Mouse (Mus musculus) liver, embryonic 15.5 days (tissue): ENCODE measurements around the gene Rcc1. TPM values are rescaled to one million over a fixed set of nuclear protein-coding genes. Genes with fewer than 3 reads are reported as not detected.
"Not testable (repeated sequence)": the region's sequence is repeated elsewhere in the genome, so short reads cannot be mapped to it uniquely, and the experiment has no call there.

Source experiments
- ATAC-seq: fragments of 200-750 bp; cut with Nextera tagmentation; 2 replicates; pipeline ENCODE4 v1.8.0; 2017; ENCODE audit warnings: moderate number of reproducible peaks, mild to moderate bottlenecking, moderate library complexity; ENCODE audit not compliant: insufficient read depth
- H3K27ac ChIP-seq: fragments of 300-500 bp; sonication (generic); replicated peaks from 2 replicates; pipeline ENCODE4 v1.5.1; 2015; ENCODE audit warnings: mild to moderate bottlenecking, inconsistent platforms
- H3K27me3 ChIP-seq: fragments of 300-500 bp; sonication (generic); 2 replicates; pipeline ENCODE4 v1.6.1; 2015; ENCODE audit warnings: mild to moderate bottlenecking, inconsistent platforms
- H3K36me3 ChIP-seq: fragments of 300-500 bp; sonication (generic); replicated peaks from 2 replicates; pipeline ENCODE4 v1.6.1; 2015; ENCODE audit warnings: moderate library complexity, mild to moderate bottlenecking, inconsistent platforms
- H3K4me1 ChIP-seq: fragments of 300-500 bp; sonication (generic); replicated peaks from 2 replicates; pipeline ENCODE4 v1.6.1; 2015; ENCODE audit warnings: inconsistent platforms
- H3K4me2 ChIP-seq: fragments of 300-500 bp; sonication (generic); 2 replicates; pipeline ENCODE4 v1.6.1; 2015; ENCODE audit warnings: moderate library complexity, mild to moderate bottlenecking, inconsistent platforms
- H3K4me3 ChIP-seq: fragments of 300-500 bp; sonication (generic); replicated peaks from 2 replicates; pipeline ENCODE4 v1.5.1; 2015; ENCODE audit warnings: mild to moderate bottlenecking, inconsistent platforms
- H3K9ac ChIP-seq: fragments of 300-500 bp; sonication (generic); 2 replicates; pipeline ENCODE4 v1.6.1; 2015; ENCODE audit warnings: moderate library complexity, mild to moderate bottlenecking, inconsistent platforms
- H3K9me3 ChIP-seq: fragments of 300-500 bp; sonication (generic); replicated peaks from 2 replicates; pipeline ENCODE4 v1.6.1; 2016; ENCODE audit warnings: inconsistent platforms
- WGBS: fragments of 180-500 bp; shearing (Covaris S2); methylation state at CpG from one replicate; pipeline ENCODE4 v1.1.7; 2015; ENCODE audit warnings: mixed read lengths; ENCODE audit not compliant: insufficient replicate concordance; 5-methylcytosine and 5-hydroxymethylcytosine counted together
- polyA plus RNA-seq: library from polyadenylated mRNA; unstranded; fragments of >200 nt; fragmentation: Nextera tagmentation; extraction: Ambion mirVana; gene quantifications from 2 replicates; pipeline ENCODE4 v1.2.1, GENCODE M21; 2015

The Rcc1 gene
- polyA plus RNA-seq, 1 experiment from 2014 or later = 48.0 TPM

GRCm38 (mm10) chr4:132315711-132316110 lies 37.7 kb downstream of the Rcc1 start:
- H3K4me2 ChIP-seq = no peak overlapping the region
- H3K27ac ChIP-seq = no peak overlapping the region
- H3K4me3 ChIP-seq = no peak overlapping the region
- no peaks in the 10 kb centered on the region for H3K9me3 ChIP-seq
- peaks cover 72% of the 10 kb centered on the region for H3K36me3 ChIP-seq
- H3K27me3 ChIP-seq = no peaks in the 10 kb centered on the region
- H3K4me1 ChIP-seq = peaks cover 3% of the 10 kb centered on the region
- no peak overlapping the region for H3K9ac ChIP-seq
- 80% methylated on average over 8 of the region's 8 CpGs for WGBS
- ATAC-seq = no peak

GRCm38 (mm10) chr4:132312627-132313026 lies 40.8 kb downstream of the Rcc1 start:
- Histone ChIP-seq H3K4me2 (no peak overlapping the region), H3K27ac (no peak overlapping the region), H3K4me1 (peaks cover 23% of the 10 kb centered on the region), H3K27me3 (no peaks in the 10 kb centered on the region), H3K36me3 (peaks cover 58% of the 10 kb centered on the region), H3K4me3 (no peak overlapping the region), H3K9me3 (no peaks in the 10 kb centered on the region), H3K9ac (no peak overlapping the region)
- WGBS = 69% methylated on average over 5 of the region's 5 CpGs
- no peak for ATAC-seq

- WGBS = 33% methylated on average over 3 of the region's 3 CpGs
- no peak for ATAC-seq
- Histone ChIP-seq H3K9ac (no peak overlapping the region), H3K9me3 (no peaks in the 10 kb centered on the region), H3K36me3 (peaks cover 55% of the 10 kb centered on the region), H3K4me3 (no peak overlapping the region), H3K4me1 (peaks cover 23% of the 10 kb centered on the region), H3K27me3 (no peaks in the 10 kb centered on the region), H3K4me2 (no peak overlapping the region), H3K27ac (0 out of 2 replicates have a peak overlapping the region, but pooled peaks have one; percentile 33)
These were observed 41.6 kb downstream of the Rcc1 start for GRCm38 (mm10) chr4:132311801-132312200.

GRCm38 (mm10) chr4:132311209-132311608 lies 42.2 kb downstream of the Rcc1 start:
- H3K9ac ChIP-seq = no peak overlapping the region

GRCm38 (mm10) chr4:132309849-132310472 lies 43.4 kb downstream of the Rcc1 start:
- 15% methylated on average over 10 of the region's 10 CpGs for WGBS
- ATAC-seq = peak; percentile 22; the same call in 1 of the 2 replicates
- Histone ChIP-seq H3K27me3 (no peaks in the 10 kb centered on the region), H3K9me3 (no peaks in the 10 kb centered on the region), H3K27ac (peak overlapping the region; percentile 84), H3K4me3 (peak overlapping the region; percentile 75), H3K4me1 (peaks cover 35% of the 10 kb centered on the region), H3K9ac (peak overlapping the region; percentile 77), H3K4me2 (peak overlapping the region; percentile 83), H3K36me3 (peaks cover 47% of the 10 kb centered on the region)

More at GRCm38 (mm10) chr4:132311209-132311608, 42.2 kb downstream of the Rcc1 start:
- WGBS = 26% methylated on average over 1 of the region's 1 CpGs
- H3K27me3 ChIP-seq = no peaks in the 10 kb centered on the region
- peaks cover 23% of the 10 kb centered on the region for H3K4me1 ChIP-seq
- ATAC-seq = no peak
- 0 out of 2 replicates have a peak overlapping the region, but pooled peaks have one; percentile 5 for H3K27ac ChIP-seq
- no peaks in the 10 kb centered on the region for H3K9me3 ChIP-seq
- H3K4me3 ChIP-seq = no peak overlapping the region
- H3K36me3 ChIP-seq = peaks cover 49% of the 10 kb centered on the region
- no peak overlapping the region for H3K4me2 ChIP-seq

GRCm38 (mm10) chr4:132309140-132309848 lies 44.1 kb downstream of the Rcc1 start:
- H3K27ac ChIP-seq = peak overlapping the region; percentile 84
- ATAC-seq = 0 out of 2 replicates have a peak, but pooled peaks have one; percentile 23
- peak overlapping the region; percentile 77 for H3K9ac ChIP-seq
- H3K4me1 ChIP-seq = peaks cover 36% of the 10 kb centered on the region
- H3K4me3 ChIP-seq = peak overlapping the region; percentile 75
- peak overlapping the region; percentile 83 for H3K4me2 ChIP-seq
- H3K36me3 ChIP-seq = peaks cover 44% of the 10 kb centered on the region
- H3K27me3 ChIP-seq = no peaks in the 10 kb centered on the region
- under 1% methylated on average over 15 of the region's 15 CpGs for WGBS
- no peaks in the 10 kb centered on the region for H3K9me3 ChIP-seq

- under 1% methylated on average over 41 of the region's 41 CpGs for WGBS
- Histone ChIP-seq H3K4me2 (peak overlapping the region; percentile 83), H3K9ac (peak overlapping the region; percentile 77), H3K4me3 (peak overlapping the region; percentile 75), H3K36me3 (peaks cover 37% of the 10 kb centered on the region), H3K9me3 (no peaks in the 10 kb centered on the region), H3K27ac (peak overlapping the region; percentile 84), H3K4me1 (peaks cover 36% of the 10 kb centered on the region), H3K27me3 (no peaks in the 10 kb centered on the region)
- peak; percentile 85 for ATAC-seq
These were observed 44.8 kb downstream of the Rcc1 start for GRCm38 (mm10) chr4:132308437-132309139.

GRCm38 (mm10) chr4:132306004-132306403 lies 47.4 kb downstream of the Rcc1 start:
- WGBS = 48% methylated on average over 6 of the region's 6 CpGs
- no peak for ATAC-seq
- peaks cover 50% of the 10 kb centered on the region for H3K4me1 ChIP-seq
- H3K4me3 ChIP-seq = no peak overlapping the region
- peaks cover 15% of the 10 kb centered on the region for H3K36me3 ChIP-seq
- H3K4me2 ChIP-seq = no peak overlapping the region
- H3K27me3 ChIP-seq = no peaks in the 10 kb centered on the region
- H3K9ac ChIP-seq = no peak overlapping the region
- no peaks in the 10 kb centered on the region for H3K9me3 ChIP-seq
- H3K27ac ChIP-seq = no peak overlapping the region

GRCm38 (mm10) chr4:132305276-132305675 lies 48.1 kb downstream of the Rcc1 start:
- no peak for ATAC-seq
- no peak overlapping the region for H3K9ac ChIP-seq
- 24% methylated on average over 8 of the region's 8 CpGs for WGBS
- H3K4me2 ChIP-seq = no peak overlapping the region
- H3K36me3 ChIP-seq = peaks cover 8% of the 10 kb centered on the region
- H3K4me3 ChIP-seq = no peak overlapping the region
- H3K4me1 ChIP-seq = peaks cover 44% of the 10 kb centered on the region
- no peaks in the 10 kb centered on the region for H3K27me3 ChIP-seq
- H3K27ac ChIP-seq = no peak overlapping the region
- H3K9me3 ChIP-seq = no peaks in the 10 kb centered on the region

GRCm38 (mm10) chr4:132303484-132303883 lies 49.9 kb downstream of the Rcc1 start:
- not testable (repeated sequence) for H3K27me3 ChIP-seq, ATAC-seq, H3K9me3 ChIP-seq, H3K36me3 ChIP-seq, H3K27ac ChIP-seq
- Histone ChIP-seq H3K4me3 (peak overlapping the region; percentile 62), H3K9ac (peak overlapping the region; percentile 61), H3K4me1 (peaks cover 32% of the 10 kb centered on the region), H3K4me2 (peak overlapping the region; percentile 88)
- 36% methylated on average over 6 of the region's 6 CpGs for WGBS

- WGBS = 2% methylated on average over 31 of the region's 31 CpGs
- H3K9ac ChIP-seq = peak within 1 kb of the TSS; percentile 61
- H3K9me3 ChIP-seq = no peaks in the 10 kb centered on the region
- peak within 1 kb of the TSS; percentile 88 for H3K4me2 ChIP-seq
- H3K27me3 ChIP-seq = no peaks in the 10 kb centered on the region
- H3K4me1 ChIP-seq = peaks cover 29% of the 10 kb centered on the region
- peak; percentile 69 for ATAC-seq
- H3K36me3 ChIP-seq = no peaks in the 10 kb centered on the region
- peak within 1 kb of the TSS; percentile 38; the same call in 1 of the 2 replicates for H3K27ac ChIP-seq
- H3K4me3 ChIP-seq = peak within 1 kb of the TSS; percentile 62
These were observed 50.4 kb downstream of the Rcc1 start, which contains the start of gene Rab42 for GRCm38 (mm10) chr4:132302939-132303479. Rab42 (minus strand) TSS chr4:132303385.
